Mouse (Mus musculus): ENCODE measurements around the gene Tdrd7.

The Tdrd7 gene

DNA sequence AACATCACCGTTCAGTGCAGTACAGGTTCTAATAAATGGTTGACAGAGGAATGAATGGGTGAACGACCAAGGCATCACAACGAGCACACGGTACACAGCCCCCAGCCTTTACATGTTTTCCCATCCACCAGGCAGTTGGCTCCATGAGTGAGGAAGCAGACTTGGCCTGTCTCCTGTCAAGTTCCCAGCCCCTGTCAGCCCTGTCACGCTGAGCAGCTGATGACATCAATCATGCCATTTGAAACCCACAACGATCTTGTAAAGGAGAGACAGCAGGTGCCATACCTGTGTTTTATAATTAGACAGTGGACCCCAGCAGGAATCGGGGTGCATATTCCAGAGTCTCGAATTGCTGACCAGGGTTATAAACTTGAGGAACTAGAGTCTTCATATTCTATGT is 78.2 kb downstream of the Tdrd7 start:
- DNase-seq = no peak

DNA sequence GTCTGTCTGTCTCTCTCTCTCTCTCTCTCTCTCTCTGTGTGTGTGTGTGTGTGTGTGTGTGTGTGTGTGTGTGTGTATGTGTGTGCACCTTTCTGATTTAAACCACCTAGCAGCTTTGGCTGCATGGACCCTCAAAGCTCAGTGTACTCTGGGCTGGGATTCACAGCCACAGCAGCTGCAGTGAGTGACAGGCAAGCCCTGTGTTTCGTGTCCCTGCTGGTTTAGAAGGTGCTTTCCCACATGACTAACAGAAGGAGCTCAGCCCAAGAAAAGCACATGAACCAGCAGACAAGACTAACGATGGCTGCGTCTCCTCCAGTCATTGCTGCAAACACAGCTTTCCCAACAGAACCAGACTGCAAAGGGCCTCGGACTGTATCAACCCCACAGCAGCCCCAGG is 82.8 kb downstream of the Tdrd7 start:
- no peak for DNase-seq

DNA sequence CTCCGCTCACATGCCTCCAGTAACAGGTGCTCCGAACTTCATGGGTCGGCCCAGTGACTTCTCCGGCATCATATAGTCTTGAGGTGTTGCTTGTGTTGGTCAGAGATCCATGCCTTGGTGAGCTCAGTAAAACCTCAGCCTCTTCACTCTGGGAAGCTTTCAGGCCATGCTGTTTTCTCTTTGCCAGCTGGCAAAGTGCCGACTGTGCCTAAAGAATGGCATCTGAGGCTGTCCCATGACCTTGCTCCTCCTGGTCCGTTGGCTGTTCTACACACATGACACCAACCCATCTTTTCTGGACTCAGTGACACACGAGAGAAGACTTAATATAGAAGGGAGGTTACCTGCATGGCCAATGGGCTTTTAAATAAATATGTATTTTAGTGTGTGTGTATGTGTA is 83.3 kb downstream of the Tdrd7 start:
- DNase-seq = no peak

DNA sequence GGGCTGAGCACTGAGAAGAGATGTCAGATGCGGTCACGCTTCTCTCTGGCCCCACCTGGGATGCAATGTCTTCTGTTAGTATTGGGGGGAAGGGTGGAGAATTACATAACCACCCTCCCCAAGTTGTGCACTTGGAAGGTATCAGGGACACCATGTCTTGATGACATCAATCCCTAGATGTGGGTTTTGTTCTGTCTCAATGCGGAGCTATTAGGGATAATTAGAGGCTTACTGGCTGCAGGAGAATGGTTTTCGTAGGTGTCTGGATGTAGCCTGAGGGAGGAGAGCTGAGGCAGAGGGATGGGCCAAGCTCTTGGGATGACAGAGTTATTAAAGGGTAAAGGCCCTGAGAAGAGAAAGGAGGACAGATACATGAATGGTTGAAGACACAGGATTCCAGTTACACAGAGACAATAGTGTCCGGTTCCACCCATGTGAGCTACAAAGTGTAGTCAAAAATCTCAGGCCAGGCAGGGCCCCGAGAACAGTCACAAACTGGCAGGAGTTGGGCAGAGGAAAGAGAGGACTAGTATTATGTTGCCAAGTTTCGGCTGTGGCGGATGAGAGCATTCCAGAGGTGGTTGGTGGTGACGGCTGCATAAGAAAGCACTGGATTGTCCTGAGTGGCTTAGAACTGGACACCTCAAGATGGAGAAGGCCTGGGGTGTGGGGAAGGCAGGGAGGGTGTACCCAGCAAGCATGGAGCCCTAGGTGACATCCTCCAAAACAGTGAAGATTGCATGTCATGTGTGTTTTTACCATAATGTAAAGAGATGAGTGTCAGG is 88.4 kb downstream of the Tdrd7 start:
- no peak for DNase-seq

DNA sequence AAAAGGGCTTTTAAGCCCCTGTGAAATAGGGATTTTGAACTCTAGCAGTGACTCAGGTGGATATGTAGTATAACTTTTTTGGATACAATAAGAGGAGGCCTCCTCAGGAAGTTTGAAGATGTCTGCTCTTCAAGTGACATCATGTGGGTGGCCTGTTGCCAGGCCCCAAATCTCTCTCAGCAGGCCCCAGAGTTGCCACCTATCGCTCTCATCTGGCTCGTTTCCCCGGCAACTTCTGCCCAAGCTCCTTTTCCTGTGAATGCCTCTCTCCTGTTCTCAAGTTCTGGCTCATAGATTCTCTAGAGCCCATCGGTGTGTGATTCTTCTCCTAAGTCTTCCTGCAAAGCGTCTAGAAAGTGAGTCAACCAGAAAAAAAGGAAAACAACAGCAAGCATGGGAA is 91.0 kb downstream of the Tdrd7 start:
- DNase-seq = no peak

DNA sequence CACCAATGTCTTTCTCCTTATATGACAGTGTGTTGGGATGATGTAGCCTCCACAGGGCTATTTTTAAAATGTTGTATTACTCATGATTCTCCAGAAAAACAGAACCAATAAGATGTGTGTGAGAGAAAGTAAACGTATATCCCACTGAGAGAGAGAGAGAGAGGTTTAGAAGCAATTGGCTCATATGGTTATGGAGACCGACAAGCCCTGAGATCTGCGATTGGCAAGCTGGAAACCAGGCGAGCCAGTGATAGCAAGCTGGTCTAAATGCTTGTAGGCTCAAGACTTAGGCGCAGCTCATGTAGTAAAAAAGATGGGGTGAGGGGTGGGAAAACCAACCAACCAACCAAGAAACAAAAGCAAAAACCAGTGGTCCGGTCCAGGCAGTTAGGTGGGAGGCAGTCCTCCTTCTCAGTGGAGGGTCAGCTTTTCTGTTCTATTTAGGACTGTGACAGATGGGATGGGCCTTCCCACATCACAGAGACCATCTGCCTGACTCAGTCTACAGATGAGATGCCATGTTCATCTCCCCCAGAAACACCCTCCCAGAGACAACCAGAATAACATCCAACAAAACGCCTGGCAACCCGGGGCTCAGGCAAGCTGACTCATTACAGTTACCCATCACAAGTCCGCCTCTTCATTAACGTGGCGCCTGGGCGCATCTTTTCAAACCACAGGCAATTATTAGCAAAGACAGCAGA is 96.3 kb downstream of the Tdrd7 start:
- no peak for DNase-seq

DNA sequence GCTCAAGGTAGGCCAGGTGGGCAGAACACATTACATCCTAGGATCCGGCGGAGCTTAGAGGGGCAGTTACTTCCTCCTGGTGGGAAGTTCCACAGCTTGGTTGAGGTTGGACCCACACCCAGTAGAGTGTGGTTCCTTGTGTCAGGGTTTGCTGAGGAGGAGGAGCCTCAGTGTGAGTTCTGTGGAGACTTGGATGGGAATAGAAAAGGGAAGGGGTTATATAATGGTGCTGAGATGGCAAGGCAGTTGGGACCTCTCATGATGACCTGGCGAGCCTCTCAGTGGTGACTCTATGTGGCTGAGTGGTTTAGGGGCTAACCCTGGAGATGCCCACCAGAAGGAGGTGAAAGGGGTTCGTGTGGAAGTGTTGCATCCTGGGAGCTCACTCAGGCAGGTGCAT is 98.7 kb downstream of the Tdrd7 start:
- no peak for DNase-seq

DNA sequence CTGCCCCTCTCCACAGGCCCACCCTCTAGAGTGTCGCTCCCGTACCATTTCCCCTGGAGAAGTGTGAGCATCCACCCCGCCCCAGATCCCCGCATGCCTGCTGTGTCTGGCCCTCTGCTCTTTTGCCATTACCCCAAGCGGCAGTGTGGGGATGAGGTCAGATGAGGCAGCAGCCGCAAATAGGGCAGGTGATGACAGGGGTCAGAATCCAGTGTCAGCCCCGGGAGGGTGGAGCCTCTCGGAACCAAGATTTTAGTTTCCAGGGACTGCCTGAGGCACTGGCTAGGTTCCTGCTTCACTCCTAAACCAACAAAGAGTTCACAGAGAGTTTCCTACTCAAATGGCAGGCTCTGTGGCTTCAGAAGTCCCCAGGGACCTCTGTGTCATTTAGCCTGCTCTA is 99.1 kb downstream of the Tdrd7 start:
- DNase-seq = no peak

DNA sequence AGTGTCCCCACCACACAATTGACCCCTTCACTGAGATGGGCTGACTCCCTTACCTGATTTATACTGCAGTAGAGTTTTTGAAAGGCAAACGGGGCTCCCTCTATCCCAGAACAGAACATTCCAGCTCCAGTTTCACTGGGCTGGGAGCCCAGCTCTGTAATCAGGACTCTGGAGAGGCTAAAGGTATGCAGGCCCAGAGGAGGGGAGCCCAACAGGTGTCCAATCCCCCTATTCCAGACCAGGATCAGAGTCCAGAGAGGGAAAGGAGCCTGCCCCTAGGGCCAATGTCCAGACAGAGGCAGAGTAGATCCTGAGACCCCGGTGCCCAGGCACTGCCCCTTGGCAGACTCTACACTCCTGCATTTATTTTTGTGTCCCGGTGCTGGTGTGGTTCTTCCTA is 99.8 kb downstream of the Tdrd7 start:
- no peak for DNase-seq

DNA sequence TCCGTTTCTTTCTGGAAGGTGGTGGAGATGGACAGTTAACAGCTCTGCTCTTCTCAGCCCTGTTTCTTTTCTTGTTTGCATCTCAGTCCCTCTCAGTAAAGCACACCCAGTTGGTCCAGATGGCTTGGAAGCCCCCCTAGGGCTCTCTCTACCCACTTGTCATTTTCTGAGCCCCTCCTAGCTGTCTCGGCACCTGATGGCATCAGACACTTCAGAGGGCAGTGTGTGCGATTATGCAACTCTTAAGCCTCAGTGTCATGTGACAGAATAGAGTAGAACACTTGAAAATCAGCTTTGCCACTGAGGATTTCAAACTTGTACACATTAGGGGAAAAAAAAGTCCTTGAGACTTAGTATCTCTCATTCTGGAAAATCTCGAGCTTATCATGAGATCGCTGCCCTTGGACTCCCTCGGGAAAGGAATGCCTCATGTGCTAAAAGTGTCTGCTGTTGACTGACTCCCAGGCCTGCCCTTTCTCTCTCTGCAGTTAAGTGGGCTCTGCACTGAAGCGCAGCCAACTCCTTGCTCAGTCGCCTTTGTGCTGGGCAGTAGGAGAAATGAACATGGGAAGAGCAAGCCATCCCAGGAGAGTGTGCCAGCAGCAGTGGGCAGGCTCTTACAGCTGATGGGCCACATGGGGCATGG is 100.7 kb downstream of the Tdrd7 start:
- no peak for DNase-seq

DNA sequence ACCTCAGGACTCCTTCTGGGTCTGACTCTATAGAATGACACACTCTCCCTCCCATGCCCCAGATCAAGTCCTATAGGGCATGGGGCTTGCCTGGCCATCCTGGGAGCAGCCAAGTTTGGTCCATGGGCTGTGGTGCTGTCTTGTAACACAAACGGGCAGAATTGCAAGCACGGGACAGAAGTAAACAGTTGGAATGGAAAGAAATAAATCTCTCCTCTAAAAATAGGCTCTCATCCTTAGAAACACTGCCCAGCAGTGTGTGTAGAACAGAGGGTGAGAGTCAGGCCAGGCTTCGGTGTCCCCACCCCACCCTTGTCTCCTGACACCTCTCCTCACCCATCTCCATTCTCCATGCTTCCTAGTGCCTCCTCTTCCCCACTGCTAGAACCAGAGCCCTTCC is 102.9 kb downstream of the Tdrd7 start:
- no peak for DNase-seq

DNA sequence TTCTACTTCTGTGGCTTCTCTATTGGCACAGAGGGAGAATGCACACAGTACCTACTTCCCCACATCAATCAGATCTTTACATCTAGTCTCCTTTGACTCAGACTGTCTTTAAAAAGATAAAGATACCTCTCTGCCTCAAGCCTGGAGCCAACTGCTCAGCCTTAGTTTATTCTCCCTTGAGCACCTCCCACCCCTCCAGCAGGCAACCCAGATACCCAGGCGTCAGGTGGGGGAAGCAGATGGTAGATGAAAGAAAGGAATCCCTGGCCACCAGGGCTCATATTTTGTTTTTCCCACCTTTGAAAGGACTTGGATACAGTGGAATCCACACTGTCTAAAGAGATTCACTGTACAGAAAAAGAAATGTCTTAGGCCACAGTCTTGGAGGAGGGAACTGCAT is 103.4 kb downstream of the Tdrd7 start:
- no peak for DNase-seq

DNA sequence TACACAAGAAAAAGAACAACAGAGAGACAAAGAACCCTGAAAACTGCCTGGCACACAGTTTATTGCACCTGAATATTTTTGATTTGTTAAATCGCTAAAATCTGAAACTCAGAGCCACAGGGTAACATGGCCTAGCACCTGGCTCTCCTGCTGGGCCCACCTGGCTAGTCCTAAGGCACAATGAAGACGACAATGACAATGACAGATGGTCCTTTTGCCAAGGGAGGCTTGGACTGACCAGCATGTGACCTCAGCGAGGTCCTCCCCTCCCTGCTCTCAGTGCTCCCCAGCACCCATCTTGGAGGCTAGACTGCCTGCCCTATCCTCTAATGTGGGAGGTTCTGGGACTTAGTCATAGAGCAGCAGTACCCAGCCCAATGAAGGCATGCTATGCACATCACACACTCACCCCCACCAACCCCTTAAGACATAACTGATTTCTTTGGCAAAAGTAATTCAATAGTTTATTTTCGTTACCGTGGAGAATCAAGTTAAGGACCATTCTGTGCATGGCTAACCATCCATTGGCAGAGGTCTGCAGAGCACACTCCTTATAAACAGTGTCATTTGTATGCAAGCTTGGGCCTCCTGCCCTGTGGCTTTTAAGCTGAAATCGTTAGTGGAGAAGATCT is 104.8 kb downstream of the Tdrd7 start:
- no peak for DNase-seq

DNA sequence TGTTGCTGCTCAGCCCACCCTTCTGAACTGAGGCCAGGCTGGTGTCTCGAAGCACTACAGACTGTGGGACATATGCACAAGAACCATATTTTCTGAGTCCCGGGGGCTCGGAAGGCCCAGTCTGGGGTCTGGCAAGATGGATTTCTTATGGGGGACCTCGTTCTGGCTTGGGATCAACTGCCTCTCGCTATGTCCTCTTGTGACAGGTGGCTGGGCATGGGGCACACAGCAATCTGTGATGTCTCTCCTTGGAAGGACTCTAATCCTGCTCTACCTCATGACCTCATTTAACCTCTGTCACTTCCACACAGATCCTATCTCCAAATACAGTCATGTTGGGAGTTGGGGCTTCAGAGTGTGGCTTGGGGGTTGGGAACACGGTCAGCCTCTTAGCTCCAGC is 107.5 kb downstream of the Tdrd7 start:
- DNase-seq = no peak

DNA sequence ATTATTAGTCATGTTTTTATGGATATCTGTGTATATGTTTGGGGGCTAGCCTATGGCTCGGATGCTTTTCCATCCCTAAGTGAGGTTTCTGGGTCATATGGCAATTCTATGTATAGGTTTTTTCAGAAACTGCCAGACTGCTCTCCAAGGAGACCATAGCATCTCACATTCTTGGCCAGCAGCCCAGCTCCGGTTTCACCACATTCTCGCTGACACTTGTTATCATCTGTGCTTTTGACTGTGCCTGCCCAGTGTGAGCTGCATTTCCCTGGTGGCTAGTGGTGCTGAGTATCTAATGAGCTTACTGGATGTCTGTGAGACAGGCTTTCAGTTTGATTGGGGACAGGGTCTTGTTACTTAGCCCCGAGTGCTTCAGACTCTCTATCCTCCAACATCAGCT is 108.6 kb downstream of the Tdrd7 start:
- no peak for DNase-seq

DNA sequence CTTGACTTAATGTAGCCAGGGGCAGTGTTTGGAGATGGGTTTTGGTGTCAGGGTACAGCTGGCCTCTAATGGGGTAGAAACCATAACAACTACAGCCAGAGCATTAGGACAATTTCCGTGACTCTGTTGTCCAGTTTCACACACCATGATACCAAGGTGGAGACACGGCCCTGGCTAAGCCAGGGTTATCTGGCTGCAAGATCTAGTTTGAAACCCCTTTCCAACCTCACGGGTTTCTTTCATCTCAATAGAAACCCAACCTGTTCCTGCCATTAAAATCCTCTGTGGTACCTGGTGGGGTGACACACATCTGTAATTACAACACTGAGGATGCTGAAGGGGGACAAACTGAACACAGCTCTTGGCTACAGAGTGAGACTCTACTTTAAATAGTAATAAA is 110.5 kb downstream of the Tdrd7 start:
- no peak for DNase-seq

DNA sequence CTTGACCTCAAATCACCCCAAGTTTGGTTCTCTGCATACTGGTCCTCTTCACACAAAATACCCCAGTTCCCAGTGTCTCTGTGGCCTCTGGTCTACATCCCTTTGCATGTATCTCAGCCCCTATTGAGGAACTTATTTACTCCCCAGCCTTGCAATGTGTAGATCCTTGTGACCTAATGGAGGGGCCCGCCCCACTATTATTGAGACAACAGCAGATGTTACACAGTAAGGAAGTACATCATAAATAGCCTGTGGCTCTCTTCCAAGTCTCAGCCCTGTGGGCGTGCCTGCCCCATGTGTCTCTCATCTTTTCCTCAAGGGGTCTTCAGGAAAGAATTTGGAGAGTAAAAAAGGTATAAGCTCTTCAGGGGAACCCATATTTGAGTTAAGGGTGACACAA is 111.8 kb downstream of the Tdrd7 start:
- no peak for DNase-seq

DNA sequence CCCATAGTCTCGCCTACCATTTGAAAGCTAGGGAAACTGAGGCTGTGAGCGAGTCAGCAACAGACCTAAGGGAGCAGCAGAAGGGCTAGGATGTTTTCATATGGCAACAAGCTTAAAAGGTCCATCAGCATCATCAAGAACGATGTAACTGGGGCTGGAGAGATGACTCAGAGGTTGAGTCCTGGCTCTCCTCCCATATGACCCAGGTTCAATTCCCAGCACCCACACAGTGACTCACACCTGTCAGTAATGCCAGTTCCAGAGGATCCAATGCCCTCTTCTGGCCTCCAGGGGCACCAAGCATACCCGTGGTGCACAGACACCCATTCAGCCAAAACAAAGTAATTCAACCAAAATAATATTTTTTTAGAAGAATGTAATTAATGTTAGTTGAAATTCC is 115.1 kb downstream of the Tdrd7 start:
- DNase-seq = no peak

DNA sequence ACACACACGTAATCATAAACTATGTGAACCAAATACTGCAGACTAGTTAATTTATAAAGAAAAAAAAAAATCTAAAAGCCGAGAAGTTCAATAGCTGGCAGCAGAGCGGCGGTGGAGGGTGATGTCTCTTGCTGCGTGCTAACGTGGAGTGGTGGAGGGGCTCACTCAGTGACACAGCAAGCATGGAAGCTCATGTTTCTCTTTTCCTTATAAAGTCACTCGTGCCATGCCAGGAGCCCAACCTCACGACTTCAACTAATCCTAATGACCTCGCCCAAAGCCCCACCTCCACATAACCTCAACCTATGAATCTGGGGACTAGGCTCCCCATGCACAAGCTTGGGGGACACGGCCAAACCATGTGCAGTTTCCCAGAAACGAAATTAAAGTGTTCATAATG is 117.4 kb downstream of the Tdrd7 start:
- no peak for DNase-seq

Data from thymus, adult 18-20 months (tissue).